Mouse (Mus musculus): ENCODE measurements around the gene Pepd.
A peak's percentile ranks its signal among the peaks of the same experiment; 100 is the strongest.
"Not testable (repeated sequence)": the region's sequence is repeated elsewhere in the genome, so short reads cannot be mapped to it uniquely, and the experiment has no call there.

Gene Pepd

DNA sequence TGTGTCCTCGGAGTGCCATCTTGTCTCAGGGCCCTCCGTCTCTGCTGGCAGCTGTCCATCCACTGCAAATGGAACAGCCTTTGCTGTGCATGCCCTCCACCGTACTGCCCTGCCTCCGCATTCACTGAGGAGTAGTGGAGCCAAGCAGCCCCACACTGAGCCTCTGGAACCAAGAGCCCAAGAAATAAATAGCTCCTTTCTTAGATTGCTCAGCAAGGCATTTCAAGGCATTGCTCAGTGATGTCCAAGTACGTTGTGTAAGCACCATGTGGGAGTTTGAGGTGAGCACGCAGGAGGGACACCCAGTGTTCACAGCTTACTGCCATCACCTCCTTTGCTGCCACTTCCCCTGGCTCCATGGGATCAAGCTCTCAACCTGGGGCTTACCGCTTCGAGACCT lies 20.5 kb downstream of the Pepd start:
- DNase-seq (ENCODE audit: low spot score), result no peak

DNA sequence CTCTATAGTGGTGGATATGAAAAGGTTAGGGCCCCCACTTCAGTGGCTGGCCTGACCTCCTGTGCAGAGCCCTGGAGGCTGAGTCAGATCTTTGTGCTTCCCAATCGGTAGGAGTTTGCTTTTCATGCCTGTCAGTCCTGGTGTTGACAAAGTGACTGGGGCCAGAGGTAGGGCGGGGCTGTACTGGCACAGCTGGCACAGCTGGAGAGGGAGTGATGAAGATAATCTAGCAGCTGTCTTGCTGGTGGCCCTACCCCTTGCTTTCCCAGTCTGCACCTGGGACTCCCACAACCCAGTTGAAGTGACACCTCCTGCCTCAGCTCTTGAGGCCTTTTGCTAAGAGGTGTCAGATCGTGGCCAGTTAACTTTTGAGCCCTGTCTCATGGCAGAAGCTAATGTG lies 21.0 kb downstream of the Pepd start:
- DNase-seq (ENCODE audit: low spot score), result no peak

DNA sequence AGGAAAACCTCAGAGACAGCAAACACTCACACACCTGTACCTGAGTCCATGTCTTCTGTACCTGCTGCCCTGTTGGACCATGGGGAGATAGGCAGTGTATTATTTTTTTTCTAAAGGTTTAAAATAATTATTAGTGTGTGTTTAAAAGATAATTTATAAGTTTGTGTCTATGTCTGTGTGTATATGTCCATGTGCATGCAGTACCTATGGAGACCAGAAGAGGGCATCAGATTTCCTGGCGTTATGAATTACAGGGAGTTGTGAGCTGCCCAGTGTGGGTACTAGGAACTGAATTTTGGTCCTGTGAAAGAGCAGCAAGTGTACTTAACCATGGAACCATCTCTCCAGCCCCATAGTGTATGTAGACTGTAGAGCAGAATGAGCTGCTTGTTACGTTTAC lies 24.2 kb downstream of the Pepd start:
- no peak for DNase-seq (ENCODE audit: low spot score)

DNA sequence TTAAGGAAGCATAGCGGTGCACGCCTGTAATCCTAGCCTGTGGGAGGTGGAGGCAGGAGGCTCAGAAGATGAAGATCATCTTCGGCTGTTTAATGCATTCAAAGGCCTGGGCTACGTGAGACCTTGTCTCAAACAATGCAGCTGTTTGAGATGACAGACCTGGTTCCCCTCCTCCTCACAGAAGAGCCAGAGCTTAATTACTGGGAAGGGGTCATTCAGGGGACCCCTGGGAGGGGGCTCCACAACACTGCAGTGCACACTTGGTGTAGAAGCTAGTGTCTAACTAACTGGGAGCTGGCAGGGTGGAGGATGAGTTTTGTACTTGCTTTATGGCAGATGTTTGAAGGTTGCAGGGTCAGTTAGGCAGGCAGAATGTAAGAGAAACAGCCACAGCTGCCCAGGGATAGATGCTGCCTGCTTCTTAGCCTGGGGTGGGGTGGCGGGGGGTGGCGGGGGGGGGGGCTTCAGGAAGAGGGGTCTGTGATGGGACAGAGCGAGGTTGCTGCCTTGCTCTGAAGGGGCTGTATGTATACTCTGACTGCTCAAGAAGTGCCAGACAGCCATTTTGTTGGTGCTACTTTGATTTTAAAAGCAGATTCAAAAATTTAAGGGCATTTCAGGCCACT lies 26.6 kb downstream of the Pepd start:
- no peak for DNase-seq (ENCODE audit: low spot score)

DNA sequence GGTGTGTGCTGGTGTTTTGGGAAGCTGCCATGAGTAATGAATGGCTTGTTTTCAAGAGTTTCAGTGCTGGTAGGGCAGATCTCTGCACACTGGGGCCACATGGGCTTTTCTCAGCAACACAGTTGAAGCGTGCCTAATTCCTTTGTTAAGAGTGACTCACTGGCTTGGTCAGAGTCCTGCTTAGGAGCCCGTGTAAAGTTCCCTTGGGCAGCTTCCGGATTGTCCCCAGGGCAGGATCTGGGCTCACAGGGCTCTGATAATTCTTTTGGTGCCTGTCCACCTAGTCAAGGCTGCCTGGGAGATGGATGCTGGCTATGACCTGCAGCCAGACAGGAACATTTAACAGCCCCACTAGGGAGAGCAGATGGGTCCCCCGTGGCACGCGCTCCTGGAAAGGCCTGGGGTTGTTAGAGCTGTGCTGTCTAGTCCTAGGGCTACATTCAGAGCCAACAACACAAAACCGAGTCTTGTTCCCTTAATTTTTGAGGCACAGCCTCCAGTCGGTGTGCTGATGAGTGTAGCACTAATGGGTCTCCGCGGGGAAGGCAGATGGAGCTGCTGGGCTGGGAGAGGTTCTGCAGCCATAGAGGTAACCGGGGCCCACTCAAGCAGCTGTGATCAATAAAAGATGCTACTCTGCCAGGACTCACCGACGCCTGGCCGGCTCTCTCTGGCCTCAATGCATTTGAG lies 27.2 kb downstream of the Pepd start:
- peak; percentile 38 for DNase-seq (ENCODE audit: low spot score)

DNA sequence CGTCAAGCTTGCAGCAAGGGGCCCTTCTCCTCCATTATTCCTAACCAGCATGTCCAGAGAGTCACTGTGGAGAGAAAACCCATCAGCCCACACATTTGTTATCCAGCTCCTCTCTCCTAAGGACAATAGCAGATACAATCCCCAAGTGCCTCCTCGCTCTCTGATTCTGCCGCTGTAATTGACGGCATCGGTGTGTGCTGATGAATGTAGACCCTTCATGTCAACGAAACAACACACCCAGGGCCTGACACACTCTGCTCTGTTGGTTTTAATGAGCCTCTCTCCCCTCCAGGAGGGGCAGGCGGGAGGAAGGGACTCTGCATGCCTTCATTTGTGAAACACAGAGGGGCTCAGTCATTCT lies 27.8 kb downstream of the Pepd start:
- DNase-seq (ENCODE audit: low spot score), result no peak

DNA sequence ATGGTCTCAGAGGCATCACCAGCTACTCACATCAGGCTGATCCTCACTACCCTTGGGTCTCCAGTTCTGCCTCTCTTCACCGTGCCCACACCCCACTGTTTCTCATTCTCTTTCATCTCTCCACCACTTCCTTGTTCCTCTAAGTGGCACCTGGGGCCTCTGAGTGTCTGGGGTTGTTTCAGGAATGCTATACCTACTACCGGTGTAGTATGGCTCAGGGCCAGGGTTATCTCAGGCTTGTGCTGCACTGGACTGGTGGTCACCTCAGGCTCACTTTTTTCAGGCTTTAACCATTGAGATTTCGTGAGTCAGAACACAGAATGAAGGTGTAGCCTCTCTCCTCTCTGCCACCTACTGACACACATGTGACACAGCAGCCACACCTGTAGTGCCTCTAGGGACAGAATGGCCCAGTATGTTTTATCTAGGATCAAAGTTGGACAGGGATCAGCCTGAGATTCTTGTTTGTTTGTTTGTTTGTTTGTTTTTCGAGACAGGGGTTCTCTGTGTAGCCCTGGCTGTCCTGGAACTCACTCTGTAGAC lies 31.5 kb downstream of the Pepd start:
- no peak for DNase-seq (ENCODE audit: low spot score)

DNA sequence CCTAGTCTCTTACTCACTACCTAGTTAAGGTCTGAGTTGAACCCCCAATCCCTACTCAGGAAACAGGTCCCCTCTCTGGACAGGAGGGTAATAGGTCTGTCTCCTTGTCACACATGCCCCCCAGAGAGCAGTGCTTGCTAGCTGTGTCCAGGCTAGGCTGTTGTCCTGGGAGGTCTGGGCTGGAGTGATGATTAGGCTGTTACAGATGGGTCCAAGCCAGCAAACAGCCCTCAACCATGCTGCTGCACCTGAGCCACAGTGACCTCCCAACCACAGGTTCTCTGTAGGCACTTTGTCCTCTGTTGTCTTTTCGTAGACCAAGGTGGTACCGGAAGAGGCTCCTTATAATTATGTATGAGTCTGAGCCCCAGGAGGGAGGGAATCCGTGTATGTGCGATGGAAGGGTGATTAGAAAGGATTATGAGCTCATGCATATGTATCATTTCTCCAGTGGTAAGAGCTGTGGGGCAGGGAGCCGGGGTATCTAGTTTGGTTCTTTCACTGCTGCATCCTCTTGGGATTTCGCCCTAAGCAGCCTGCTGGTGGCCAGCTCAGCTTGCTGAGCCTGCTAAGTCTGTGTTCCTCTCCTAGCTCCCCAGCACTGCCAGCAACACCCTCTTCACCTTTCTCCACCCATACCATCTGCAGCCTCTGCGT lies 34.2 kb downstream of the Pepd start:
- no peak for DNase-seq (ENCODE audit: low spot score)

DNA sequence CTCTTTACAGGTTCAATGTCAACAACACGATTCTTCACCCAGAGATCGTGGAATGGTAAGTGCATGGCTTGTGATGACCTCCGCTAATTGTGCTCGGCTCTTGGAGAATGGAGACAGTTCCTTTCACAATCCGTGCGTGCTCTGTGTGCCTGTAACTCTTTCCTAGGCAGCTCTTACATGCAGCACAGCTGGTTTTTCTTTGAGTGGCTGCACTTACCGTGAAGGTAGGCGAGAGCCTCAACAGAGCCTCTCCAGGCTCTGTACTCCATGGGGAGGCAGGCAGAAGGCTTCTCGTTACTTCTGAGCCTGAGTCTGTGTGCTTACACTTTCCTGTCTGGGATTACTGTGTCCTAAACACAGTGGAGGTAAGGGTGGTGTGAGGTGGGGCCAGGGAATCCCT lies 42.4 kb downstream of the Pepd start:
- no peak for DNase-seq (ENCODE audit: low spot score)

DNA sequence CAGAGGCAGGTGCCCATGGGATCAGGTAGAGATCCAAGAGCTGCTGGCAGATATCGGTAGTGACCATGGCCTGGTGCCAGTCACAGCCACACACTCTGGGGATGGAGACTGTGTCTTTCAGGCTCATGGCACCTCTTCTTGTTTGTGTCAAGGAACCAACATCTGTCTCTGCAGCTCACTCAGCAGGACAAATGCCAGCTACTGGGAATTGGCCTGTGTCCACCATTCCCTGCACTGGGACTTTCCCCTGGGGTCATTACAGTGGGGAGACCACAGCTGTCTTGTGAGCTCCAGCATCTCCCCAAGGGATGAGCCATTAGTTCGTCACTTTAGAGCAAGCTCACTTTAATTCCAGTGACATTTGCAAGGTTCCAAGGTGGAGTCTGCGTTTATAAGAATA lies 43.1 kb downstream of the Pepd start:
- no peak for DNase-seq (ENCODE audit: low spot score)

DNA sequence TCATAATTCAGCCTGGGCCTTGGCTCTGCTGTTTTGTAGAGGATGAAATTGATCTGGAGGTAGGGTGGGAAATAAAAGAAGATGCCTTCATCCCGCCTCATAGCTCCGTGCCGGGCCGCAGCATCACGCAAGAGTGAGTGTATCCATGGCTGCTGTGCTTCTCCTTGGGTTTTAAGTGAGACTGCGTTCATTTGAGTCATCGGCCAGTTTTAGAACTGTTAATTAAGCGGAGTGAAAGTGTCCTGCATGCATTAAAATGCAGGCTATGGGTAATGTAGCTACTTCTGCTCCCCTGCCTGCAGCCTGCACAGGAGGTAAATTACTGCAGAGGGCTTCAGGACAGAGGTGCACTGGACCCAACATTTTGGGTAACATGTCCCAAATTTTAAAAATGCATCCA lies 45.0 kb downstream of the Pepd start:
- DNase-seq (ENCODE audit: low spot score), result no peak

DNA sequence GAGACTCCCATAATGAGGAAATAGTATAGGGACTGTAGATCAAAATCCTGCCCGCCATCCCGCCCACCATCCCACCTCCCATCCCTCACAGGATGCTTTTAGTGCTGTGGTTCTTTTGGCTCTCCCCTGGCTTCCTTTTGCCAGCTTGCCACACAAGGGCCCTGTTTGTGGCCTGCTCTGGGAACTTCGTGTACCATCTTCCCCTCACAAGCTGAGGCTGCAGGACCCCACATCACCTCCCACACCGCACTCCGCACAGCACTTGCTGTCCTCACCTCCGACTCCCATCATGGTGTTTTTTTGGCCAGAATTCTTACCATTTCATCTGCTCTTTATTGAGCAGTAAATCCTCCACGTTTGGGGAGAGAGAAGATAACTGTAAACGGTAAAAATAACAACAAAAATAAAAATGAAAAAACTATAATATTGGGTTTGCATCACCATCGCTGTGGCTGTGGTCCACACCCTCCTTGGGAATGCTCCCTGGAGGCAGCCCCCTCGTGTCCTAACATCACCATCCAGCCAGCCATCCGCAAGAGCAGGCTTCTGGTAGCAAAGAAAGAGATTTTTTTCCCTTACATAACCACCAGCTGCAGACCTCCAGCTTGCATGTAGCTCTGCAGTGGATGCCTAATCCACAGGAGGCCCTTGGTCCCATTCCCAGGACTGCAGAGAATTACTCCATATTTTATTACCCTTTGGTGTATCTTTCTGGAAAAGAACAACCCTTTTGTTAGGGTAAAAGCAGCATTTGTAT lies 51.9 kb downstream of the Pepd start:
- DNase-seq (ENCODE audit: low spot score), result no peak

DNA sequence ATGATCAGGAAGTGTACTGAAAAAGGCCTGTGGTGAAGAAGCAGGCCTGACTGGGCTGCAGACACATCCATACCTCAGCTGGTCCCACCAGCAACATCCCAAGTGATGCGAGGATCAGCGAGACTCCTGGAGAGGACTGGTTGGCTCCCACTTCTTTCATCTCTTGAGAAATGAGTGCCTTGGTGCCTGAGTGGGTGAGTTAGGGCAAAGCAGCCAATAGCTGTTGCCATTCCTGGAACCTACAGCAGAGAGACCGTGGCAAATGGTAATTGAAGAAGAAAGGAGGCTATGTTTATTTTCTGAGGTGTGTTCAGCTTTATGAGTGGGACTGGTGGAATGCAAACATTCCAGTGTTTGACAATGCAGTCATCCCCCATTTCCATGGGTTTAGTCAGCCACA lies 55.2 kb downstream of the Pepd start:
- no peak for DNase-seq (ENCODE audit: low spot score)

DNA sequence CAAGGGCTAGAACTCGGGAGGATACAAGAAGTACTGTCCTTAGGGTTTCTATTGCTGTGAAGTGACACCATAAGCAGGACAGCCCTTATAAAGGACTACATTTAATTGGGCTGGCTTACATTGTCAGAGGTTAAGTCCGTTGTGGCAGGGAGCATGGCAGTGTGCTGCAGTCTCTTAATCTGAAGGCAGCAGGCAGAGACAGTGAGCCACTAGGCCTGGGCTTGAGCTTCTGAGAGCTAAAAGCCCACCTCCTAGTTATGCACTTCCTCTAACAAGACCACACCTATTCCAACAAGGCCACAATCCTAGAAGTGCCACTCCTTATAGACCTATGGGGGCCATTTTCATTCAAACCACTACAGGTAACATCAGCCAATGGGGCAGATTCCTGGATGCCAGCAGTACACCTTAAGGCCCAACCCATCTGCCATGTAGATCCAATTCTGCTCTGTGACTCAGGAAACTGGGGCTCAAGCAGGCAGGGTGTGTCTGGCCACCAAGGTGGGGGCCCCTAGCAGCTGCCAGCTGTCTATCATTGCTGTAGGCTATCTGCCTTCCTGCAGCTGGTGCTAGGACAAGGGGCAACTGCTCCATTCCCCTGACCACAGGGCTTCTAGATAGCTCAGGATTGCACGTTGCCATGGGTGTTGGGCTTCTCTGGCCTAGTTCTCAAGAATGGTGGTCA lies 56.7 kb downstream of the Pepd start:
- no peak for DNase-seq (ENCODE audit: low spot score)

DNA sequence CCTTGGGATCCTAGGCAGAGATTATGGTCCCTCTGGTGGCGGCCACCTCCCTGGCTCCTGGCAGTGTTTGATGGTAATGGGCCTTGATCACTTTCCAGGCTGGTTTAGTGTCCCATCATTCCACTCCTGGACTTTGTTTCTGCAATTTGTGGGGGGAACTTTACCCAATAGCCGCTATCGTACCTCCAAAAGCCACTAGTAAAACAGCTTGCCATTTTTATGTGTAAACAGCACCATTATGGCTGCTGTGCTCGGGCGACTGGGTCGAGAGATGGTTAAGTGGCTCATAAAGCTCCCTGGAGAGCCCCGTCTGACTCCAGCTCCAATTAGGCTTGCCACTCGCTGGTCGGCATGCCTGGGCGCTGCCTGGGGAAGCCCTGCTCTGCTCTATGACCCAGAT lies 59.6 kb downstream of the Pepd start:
- DNase-seq (ENCODE audit: low spot score), result no peak

DNA sequence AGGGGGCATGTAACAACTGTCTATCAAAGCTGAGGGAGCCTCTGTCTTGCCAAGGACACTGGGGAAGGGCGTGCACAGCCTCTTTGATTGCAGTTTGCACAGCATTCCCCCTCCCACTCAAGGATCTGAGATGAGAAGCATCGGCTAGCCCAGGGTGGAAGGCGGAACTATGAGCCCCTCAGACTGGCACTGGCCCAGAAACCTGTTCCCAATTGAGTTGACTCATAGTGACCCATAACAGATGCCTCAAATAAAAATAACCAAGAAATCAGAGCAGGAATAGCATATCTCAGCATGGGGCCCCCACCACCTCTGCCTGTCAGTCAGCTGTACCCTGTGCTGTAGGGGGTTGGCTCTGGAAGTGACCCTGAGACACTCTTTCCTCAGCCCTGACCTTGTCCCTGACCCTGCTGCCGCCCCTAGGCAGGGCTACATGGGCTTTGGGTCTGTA lies 60.8 kb downstream of the Pepd start:
- no peak for DNase-seq (ENCODE audit: low spot score)

DNA sequence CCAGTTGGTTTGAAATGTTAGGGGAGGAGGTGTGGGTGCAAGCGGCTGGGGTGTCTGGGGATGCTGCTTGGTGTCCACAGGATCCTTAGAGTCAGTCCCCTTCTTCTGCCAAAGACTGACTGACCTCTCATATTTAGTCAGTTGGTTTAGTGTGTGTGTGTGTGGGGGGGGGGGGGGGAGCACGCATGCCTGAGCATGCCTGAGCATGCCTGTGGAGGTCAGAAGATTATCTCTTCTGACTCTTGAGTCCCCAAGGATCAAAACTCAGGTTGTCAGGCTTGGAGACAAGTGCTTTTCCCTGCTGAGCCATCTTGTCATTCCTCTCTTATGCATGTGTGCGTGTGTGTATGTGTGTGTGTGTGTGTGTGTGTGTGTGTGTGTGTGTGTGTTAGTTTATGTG lies 61.7 kb downstream of the Pepd start:
- no peak for DNase-seq (ENCODE audit: low spot score)

DNA sequence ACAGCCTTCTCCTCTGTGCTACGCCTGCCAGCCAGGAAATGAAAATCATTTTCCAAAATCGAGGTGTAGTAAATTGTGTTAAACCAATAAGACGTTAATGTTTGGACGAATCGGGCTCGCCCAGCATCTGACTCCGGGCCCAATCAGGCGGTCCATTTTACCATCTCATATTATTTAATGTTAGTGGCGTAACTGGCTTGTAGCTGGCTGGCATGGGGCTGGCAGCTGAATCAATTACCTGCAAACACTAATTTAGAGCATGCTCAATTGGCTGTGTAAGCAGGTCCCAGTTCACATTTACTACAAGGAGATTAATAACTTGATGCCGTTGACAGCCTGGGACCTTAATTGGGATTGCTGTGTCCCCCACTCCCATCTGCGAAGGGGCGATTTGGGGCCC lies 63.7 kb downstream of the Pepd start:
- no peak for DNase-seq (ENCODE audit: low spot score)

DNA sequence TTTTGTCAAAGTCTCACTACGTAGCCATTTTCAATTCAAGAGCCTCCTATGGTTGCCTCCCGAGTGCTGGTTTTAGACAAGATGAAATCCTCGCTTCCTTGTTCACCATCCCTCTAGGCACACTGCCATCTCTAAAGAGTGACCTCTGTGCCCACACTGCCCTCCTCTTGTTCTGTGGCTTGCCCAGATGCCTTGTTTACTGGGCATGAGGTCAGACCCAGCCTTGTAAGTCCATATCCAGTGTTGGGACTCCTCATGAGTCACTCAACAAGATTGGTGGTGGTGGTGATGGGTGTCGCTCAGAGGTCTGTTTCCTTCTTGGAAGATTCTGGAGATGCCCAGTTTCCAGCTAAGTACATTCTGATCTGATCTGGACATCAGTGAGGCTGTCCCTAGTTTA lies 65.2 kb downstream of the Pepd start:
- DNase-seq (ENCODE audit: low spot score), result no peak

DNA sequence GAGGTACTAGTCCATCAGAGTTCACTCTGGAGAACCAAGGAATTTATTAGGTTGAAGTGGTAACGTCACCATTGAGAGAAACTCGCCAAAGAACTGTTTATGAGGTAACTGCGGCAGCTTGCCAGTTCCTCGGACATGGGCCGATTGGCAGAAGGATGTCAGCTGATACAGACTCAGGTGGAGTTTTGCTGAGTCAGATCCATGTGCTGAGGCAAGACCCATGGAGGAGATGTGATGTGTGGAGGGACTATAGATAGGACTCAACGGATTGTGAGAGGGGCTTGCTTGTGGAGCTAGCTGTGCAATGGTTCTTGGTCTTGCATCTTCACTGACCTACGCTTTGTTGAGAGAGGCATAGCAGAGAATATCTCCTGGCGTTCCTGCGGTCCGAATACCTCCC lies 69.6 kb downstream of the Pepd start:
- DNase-seq (ENCODE audit: low spot score), result no peak

DNA sequence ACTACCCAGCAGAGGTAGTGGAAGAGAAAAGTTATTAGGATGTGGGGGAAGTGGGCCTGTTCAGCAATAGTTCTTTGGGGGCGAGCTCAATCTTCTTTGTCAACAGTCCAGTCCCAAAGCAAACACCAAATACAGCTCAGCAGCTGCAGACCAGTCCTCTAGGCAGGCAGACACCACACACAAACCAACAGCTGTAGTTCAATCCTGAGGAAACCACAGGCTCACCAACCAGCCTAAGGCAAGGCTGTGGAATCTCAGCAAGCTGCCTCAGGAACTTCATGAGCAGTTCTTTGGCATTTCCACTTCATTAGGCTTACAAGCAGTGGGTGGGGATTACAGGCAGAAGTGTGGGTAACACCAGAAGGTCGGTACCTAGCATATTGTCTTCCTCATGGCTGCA lies 70.2 kb downstream of the Pepd start:
- not testable (repeated sequence) for DNase-seq (ENCODE audit: low spot score)

All from ovary, postnatal 14 days (tissue).